Mouse (Mus musculus) heart, adult 10 weeks (tissue): ENCODE data around the gene Scfd1. TPM values are rescaled to one million over a fixed set of nuclear protein-coding genes. Genes with fewer than 3 reads are reported as not detected.

ENCODE experiments used
- polyA plus RNA-seq: library from polyadenylated mRNA; stranded (reverse); fragments of 350-450 nt; fragmentation: Illumina TruSeq; extraction: RNeasy Lipid Tissue Mini Kit (QIAGEN cat#74804); gene quantifications from one replicate; pipeline ENCODE4 v1.2.3, GENCODE M21; 2014; ENCODE audit warnings: low read depth, low replicate concordance

Scfd1 gene
- 27.7 TPM for polyA plus RNA-seq

DNA sequence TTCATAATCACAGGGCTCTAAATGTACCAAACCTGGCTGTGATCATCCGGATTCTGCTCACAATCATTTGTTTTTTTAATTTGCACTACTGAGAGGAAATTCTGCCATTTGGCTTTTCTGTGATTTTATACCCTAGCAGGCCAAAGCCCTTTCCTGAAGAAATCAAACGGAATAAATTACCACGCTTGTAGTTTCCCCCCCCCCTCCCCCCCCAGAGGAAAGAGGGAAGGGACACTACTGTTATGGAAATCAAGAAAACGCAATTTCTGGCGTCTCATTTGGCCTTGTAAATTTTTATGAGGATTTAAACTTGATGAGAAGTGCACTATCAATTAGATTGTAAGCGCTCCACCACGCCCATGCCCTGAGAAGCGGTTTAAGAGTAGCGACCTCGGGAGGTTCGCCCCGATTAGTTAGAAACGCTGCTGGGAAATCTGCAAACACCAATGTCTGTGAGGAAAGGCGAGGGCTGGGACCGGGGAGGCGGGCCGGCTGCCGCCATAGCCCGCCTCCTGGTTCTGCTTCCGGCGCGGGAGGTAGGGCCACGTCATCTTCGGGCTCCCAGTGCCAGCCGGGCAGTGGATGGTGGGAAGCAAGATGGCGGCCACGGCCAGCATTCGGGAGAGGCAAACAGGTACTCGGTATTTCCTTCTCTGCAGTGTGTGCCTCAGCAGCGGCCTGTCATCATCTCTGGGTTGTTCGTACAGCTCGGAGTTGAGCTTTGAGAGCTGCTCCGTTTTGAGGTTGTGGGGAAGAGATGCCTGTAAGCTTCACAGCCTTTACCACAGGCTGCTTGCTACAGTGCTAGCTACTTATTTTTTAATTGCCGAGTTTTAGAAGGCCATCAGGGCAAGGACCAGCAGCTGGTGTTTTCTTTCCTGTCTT lies at the start of gene Scfd1:
Gene Scfd1, plus strand, starts transcription at position 508 of the 885 bp plus-strand sequence.

DNA sequence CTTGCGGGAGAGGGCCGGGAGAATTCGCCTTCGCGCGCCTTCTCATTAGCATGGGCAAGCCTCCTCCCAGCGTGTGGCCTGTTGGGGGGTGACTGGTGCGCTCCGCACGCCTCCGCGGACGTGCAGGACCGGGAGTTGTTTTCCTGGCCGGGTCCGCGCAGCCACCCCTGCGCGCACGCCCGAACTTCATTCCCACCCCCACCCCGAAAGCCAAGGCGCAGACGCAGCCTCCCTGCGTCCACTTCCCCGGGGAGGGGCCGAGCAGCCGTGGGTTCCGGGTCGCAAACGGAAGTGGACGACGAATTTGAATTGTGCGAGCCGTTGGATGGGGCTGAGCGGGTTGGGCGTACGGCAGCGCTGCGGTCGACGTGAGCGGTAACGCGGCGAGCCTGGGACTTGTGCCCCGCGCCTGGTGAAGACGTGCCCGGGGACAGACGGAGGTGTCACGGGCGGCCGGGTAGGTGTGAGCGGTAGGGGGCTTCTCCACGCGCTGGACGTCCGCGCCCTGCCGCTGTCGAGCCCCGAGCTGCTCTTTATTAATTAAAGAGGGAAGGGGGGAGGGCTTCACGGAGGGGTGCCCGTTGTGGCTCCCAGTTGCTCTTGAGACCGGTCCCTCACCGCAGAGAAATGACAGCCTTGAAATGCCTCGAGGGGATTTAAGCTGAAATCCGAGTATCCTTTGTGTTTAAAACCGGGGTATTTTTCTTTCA lies 29.2 kb upstream of the Scfd1 start, which contains the start of gene G2e3:
Gene G2e3, plus strand, starts transcription at position 74 of the 710 bp plus-strand sequence.

Other genes with a start within 250 kb of the Scfd1 start
- gene G2e3, start 29.4 kb upstream of the Scfd1 start, polyA plus RNA-seq, result 2.8 TPM
- gene Coch, start 215.8 kb downstream of the Scfd1 start, polyA plus RNA-seq, result 0.37 TPM